16 mouse cellular contexts compared by ENCODE assay signal in genomic region chr10:84997571-84998224, GRCm38 (mm10).
DNase-seq lines count a peak whose midpoint lies in the region; ATAC-seq lines count a peak whose summit lies in the region.
"Had no signal": no experiment of that assay in that cellular context is flagged by ENCODE, and none has a peak within 500 bp of the region (broad histone marks: within the 10 kb centered on the region; RNA-seq: fewer than 3 reads in every experiment).

No protein-coding gene starts in this region.

- no peak for DNase-seq in heart, postnatal 14 days
- DNase-seq in testis, postnatal 14 days (ENCODE audit: low spot score), result peak; percentile 32
- DNase-seq: adrenal gland, postnatal 14 days; cerebellum, postnatal 10 days; kidney, adult 11 months; kidney, postnatal 25 days; lung, adult 2 months; spleen, adult 18-20 months had no signal

- H3K4me2 ChIP-seq in heart, embryonic 14.5 days (ENCODE audit: low read length), result no peak overlapping the region
- no peak overlapping the region for H3K4me2 ChIP-seq in midbrain, embryonic 12.5 days (replicated peaks)
- H3K4me2 ChIP-seq in midbrain, embryonic 15.5 days, result no peak overlapping the region
- H3K4me2 ChIP-seq in limb, embryonic 13.5 days (replicated peaks), result no peak overlapping the region
- H3K4me2 ChIP-seq: forebrain, embryonic 12.5 days had no signal

- intact Hi-C loops in heart, postnatal 14 days (cut with DNase I), result no loop called here

- H3K9me3 ChIP-seq in heart, embryonic 14.5 days (ENCODE audit: control insufficient read depth, low read length), result no peaks in the 10 kb centered on the region
- H3K9me3 ChIP-seq in midbrain, embryonic 12.5 days, result no peaks in the 10 kb centered on the region
- no peaks in the 10 kb centered on the region for H3K9me3 ChIP-seq in midbrain, embryonic 15.5 days
- no peaks in the 10 kb centered on the region for H3K9me3 ChIP-seq in limb, embryonic 13.5 days
- H3K9me3 ChIP-seq: forebrain, embryonic 12.5 days; megakaryocyte, embryonic 14.5 days had no signal

- 0 out of 4 replicates have a peak overlapping the region, but pooled peaks have one; percentile 6 to 27 for H3K27ac ChIP-seq in heart, embryonic 14.5 days (replicated peaks in 1 of 2; ENCODE audit: control insufficient read depth in 1 of 2, insufficient read depth in 1 of 2, low read depth in 2 of 2, low read length in 2 of 2)
- H3K27ac ChIP-seq in midbrain, embryonic 12.5 days (replicated peaks), result peak overlapping the region; percentile 49; the same call in 1 of the 2 replicates
- H3K27ac ChIP-seq in midbrain, embryonic 15.5 days, result no peak overlapping the region
- peak overlapping the region; percentile 22; the same call in 1 of the 2 replicates for H3K27ac ChIP-seq in limb, embryonic 13.5 days
- H3K27ac ChIP-seq: forebrain, embryonic 12.5 days had no signal

- H3K36me3 ChIP-seq in heart, embryonic 14.5 days (ENCODE audit: control insufficient read depth, insufficient read depth, low read length), result peaks cover 24% of the 10 kb centered on the region
- peaks cover 5% of the 10 kb centered on the region; the same call in 1 of the 2 replicates for H3K36me3 ChIP-seq in midbrain, embryonic 12.5 days
- H3K36me3 ChIP-seq in midbrain, embryonic 15.5 days (replicated peaks), result no peaks in the 10 kb centered on the region
- H3K36me3 ChIP-seq in limb, embryonic 13.5 days, result peaks cover 27% of the 10 kb centered on the region

- ATAC-seq in heart, embryonic 14.5 days (ENCODE audit: insufficient number of reproducible peaks, insufficient read depth, low FRiP score, low read depth), result peak; percentile 13; the same call in 1 of the 2 replicates
- no peak for ATAC-seq in midbrain, embryonic 12.5 days (ENCODE audit: low FRiP score, low read depth)
- ATAC-seq in midbrain, embryonic 15.5 days (replicated peaks), result no peak
- ATAC-seq in limb, embryonic 13.5 days (ENCODE audit: low FRiP score, low read depth), result peak; percentile 32; the same call in 1 of the 2 replicates
- no peak for ATAC-seq in erythroblast, adult 5-6 weeks (replicated peaks; ENCODE audit: low FRiP score, poor library complexity, severe bottlenecking)
- ATAC-seq: CD4-positive, CD25-positive, alpha-beta regulatory T cell, adult 4 months had no signal

- H3K4me3 ChIP-seq in heart, embryonic 14.5 days (ENCODE audit: control insufficient read depth in 1 of 2, insufficient read depth in 1 of 2, low read depth in 1 of 2, low read length in 2 of 2), result no peak overlapping the region
- H3K4me3 ChIP-seq in midbrain, embryonic 12.5 days, result no peak overlapping the region
- H3K4me3 ChIP-seq in midbrain, embryonic 15.5 days, result no peak overlapping the region
- H3K4me3 ChIP-seq in limb, embryonic 13.5 days, result no peak overlapping the region
- H3K4me3 ChIP-seq: forebrain, embryonic 12.5 days; megakaryocyte, embryonic 14.5 days had no signal

- H3K27me3 ChIP-seq in heart, embryonic 14.5 days (ENCODE audit: control insufficient read depth, insufficient read depth, low read length), result no peaks in the 10 kb centered on the region
- H3K27me3 ChIP-seq in midbrain, embryonic 12.5 days, result no peaks in the 10 kb centered on the region
- H3K27me3 ChIP-seq in midbrain, embryonic 15.5 days (replicated peaks), result no peaks in the 10 kb centered on the region
- H3K27me3 ChIP-seq in limb, embryonic 13.5 days, result no peaks in the 10 kb centered on the region
- H3K27me3 ChIP-seq: megakaryocyte, embryonic 14.5 days had no signal

- peaks cover 11 to 32% of the 10 kb centered on the region in 2 experiments for H3K4me1 ChIP-seq in heart, embryonic 14.5 days (ENCODE audit: control insufficient read depth in 2 of 2, insufficient read depth in 2 of 2, low read length in 2 of 2)
- H3K4me1 ChIP-seq in midbrain, embryonic 12.5 days, result peaks cover 12% of the 10 kb centered on the region; the same call in 1 of the 2 replicates
- peaks cover 15% of the 10 kb centered on the region for H3K4me1 ChIP-seq in midbrain, embryonic 15.5 days
- peaks cover 25% of the 10 kb centered on the region for H3K4me1 ChIP-seq in limb, embryonic 13.5 days

- 48% methylated on average over 10 of the region's 10 CpGs for WGBS in heart, embryonic 14.5 days
- WGBS in midbrain, embryonic 12.5 days, result 45% methylated on average over 10 of the region's 10 CpGs
- WGBS in midbrain, embryonic 15.5 days, result 34% methylated on average over 10 of the region's 10 CpGs
- 64% methylated on average over 10 of the region's 10 CpGs for WGBS in limb, embryonic 13.5 days

- H3K9ac ChIP-seq in heart, embryonic 14.5 days (ENCODE audit: low read length), result 0 out of 2 replicates have a peak overlapping the region, but pooled peaks have one; percentile 12
- H3K9ac ChIP-seq in midbrain, embryonic 12.5 days (replicated peaks), result no peak overlapping the region
- no peak overlapping the region for H3K9ac ChIP-seq in midbrain, embryonic 15.5 days
- no peak overlapping the region for H3K9ac ChIP-seq in limb, embryonic 13.5 days
- H3K9ac ChIP-seq: forebrain, embryonic 12.5 days had no signal

Comparison
In these comparisons a context has a peak if more than half of its experiments do, and no peak if none do; other contexts are left out.
1. ATAC-seq: peak in heart, embryonic 14.5 days (single experiment) and limb, embryonic 13.5 days (single experiment); none in midbrain, embryonic 12.5 days (single experiment), midbrain, embryonic 15.5 days (single experiment) and erythroblast, adult 5-6 weeks (single experiment).